Mouse (Mus musculus): ENCODE measurements around the gene Slc30a9. TPM values are rescaled to one million over a fixed set of nuclear protein-coding genes. Genes with fewer than 3 reads are reported as not detected.

The Slc30a9 gene
- total RNA-seq, 2 experiments from 2014 or later, result 161 to 174 TPM

Other genes starting within 250 kb of the Slc30a9 start
- gene Phox2b, start 207.7 kb upstream of the Slc30a9 start, total RNA-seq (2021), result not detected
- gene Tmem33, start 46.4 kb upstream of the Slc30a9 start, total RNA-seq (2021), result 10 to 100 TPM; 58.0 to 62.0 TPM
- gene Bend4, start 121.4 kb downstream of the Slc30a9 start, total RNA-seq (2021), result 1 to 10 TPM; 3.5 to 3.9 TPM

Data from heart, adult 18-20 months (tissue).